Mouse (Mus musculus) brain, embryonic 14.5 days (tissue): ENCODE measurements around the gene Vstm2a.

Experiments used
- CTCF ChIP-seq: fragments of 200-500 bp; IDR thresholded peaks from 2 replicates; pipeline ENCODE4 v1.5.1; 2012; ENCODE audit warnings: inconsistent platforms, mild to moderate bottlenecking, moderate library complexity, borderline replicate concordance; ENCODE audit not compliant: insufficient read depth, insufficient read length; ENCODE audit errors: extremely low read depth
- POLR2A ChIP-seq: fragments of 200-500 bp; IDR thresholded peaks from 2 replicates; pipeline ENCODE4 v1.6.1; 2012; ENCODE audit warnings: mild to moderate bottlenecking, inconsistent platforms, borderline replicate concordance; ENCODE audit not compliant: poor library complexity, insufficient read depth, insufficient read length, severe bottlenecking; ENCODE audit errors: extremely low read depth

DNA sequence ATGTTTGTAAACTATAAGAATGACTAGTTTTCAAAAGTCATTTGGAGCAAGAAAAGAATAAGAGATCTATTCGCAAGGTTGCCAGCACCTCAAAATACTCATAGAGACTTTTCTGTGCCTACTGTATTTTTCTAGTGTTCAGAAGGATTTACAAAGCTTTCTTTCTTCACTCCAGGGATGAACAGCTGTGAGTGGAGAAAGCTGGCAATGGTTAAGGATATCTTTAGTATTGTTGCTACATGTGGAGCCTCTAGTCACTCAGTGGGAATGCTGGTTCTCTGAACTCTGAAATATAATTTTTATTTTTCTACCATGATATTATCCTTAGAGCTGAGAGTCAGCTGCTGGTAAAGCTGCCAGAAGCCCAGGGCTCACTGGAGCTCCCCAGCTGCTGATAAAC is 10.9 kb downstream of the Vstm2a start:
- TF ChIP-seq CTCF (no peak), POLR2A (no peak)
